Mouse (Mus musculus) CD4-positive, CD25-positive, alpha-beta regulatory T cell, adult 4 months (primary cell): ENCODE data around the gene Cyth1. TPM values are rescaled to one million over a fixed set of nuclear protein-coding genes. Genes with fewer than 3 reads are reported as not detected.

Experiments used
- ATAC-seq: one replicate; pipeline ENCODE4 v1.8.0; 2017
- polyA plus RNA-seq, 2 experiments: library from polyadenylated mRNA; unstranded; fragments of 100-300 nt; shearing (Covaris generic); gene quantifications; one replicate each; pipeline ENCODE4 v1.2.1; 2017

Cyth1 gene
- polyA plus RNA-seq, 2 experiments from 2014 or later = 34.7 to 59.5 TPM

- ATAC-seq = no peak
Observed at GRCm38 (mm10) chr11:118147877-118148637, 100.3 kb downstream of the Cyth1 start.

DNA sequence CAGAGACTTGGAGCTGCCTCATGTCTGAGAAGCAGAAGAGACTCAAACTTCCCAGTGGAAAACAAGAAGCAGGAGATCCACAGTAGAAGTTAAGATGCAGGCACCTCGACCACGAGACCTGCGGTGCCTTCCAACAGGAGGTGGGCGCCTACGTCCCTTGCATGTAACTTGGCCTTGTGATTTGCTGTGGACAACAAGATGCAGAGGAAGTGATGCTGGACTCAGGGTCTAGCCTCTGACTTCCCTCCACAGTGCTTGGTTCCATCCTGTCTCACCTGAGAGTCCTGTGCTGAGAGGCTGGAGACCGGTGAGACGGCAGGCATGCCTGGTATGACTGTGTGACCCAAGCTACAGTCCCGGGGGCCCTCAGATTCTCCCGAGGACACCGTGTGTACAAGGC lies 101.9 kb downstream of the Cyth1 start:
- peak; percentile 20 for ATAC-seq

GRCm38 (mm10) chr11:118145771-118146351 lies 102.5 kb downstream of the Cyth1 start:
- peak; percentile 82 for ATAC-seq

DNA sequence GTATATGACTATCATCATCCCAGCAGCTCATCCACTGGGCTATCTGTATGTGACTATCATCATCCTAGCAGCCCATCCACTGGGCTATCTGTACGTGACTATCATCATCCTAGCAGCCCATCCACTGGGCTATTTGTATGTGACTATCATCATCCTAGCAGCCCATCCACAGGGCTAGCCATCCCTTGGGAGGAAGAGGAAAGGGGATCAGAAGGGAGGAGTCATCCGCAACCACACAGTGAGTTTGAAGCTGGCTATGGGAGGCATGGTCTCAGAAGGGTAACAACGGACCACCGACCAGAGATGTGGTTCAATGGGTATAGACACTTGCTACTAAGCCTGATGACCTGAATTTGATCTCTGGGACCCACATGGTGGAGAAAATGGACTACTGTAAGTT lies 103.3 kb downstream of the Cyth1 start:
- ATAC-seq = no peak

GRCm38 (mm10) chr11:118143731-118144130 lies 104.7 kb downstream of the Cyth1 start:
- peak; percentile 50 for ATAC-seq

- no peak for ATAC-seq
Observed at GRCm38 (mm10) chr11:118142547-118143165, 105.7 kb downstream of the Cyth1 start.

GRCm38 (mm10) chr11:118140771-118141565 lies 107.4 kb downstream of the Cyth1 start:
- no peak for ATAC-seq

GRCm38 (mm10) chr11:118138347-118138746 lies 110.0 kb downstream of the Cyth1 start:
- no peak for ATAC-seq

DNA sequence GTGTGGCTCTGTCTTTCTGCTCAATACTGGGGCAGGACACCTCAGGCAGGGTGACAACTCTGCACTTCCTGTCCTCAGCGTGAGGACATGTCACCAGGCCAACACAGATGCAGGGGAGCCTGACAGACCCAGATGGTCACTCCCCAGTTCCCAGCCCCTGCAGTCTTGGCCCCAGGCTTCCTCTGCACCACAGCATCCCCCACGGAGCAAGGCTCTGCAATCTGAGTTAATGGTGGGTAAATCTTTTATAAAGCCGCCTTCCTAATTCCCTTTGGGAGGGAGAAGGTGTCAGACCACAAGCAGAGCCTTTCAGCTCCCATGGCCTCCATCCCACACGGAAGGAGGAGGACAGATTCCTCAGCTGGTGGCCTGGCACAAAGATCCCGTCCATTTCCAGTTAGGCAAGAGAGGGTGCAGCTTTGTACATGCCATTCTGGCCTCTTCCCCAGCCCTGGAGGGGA lies 112.2 kb downstream of the Cyth1 start:
- no peak for ATAC-seq

DNA sequence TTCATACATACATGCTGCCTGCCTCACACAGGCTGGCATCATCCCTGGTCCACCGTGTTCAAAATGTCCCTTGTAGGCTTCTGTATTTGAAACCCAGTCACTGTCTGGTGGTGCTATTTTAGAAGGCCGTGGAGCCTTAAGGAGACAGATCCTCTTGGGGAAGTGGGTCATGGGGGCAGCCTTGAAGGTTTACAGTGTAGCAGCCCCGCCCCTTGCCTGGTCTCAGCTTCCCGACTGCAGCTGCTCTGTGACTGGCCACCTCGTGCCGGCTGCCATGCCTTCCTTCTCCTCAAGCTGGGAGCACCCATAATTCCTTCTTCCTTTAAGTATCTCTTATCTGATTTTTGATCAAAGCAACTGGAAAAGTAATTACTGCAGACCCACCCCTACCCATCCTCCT lies 113.1 kb downstream of the Cyth1 start:
- ATAC-seq = no peak

DNA sequence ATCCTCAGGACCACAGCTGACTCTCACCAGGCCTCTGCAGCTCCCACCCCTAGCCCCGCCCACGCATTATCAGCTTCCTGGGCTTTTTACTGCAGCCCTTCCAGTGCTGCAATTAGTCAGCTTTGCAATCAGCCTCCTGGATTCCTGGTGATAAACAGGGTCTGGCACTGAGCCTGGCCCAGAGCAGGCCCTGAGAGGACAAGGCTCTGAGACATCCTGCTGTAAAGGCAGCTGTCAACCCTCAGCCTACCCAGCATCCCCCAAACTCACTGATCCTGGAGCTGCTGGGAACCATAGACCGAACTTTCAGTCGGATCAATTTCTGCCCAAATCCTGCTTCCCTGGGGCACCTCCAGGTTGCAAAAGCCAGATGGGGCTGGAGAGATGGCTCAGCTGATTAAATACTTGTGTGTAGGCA lies 114.6 kb downstream of the Cyth1 start:
- no peak for ATAC-seq

GRCm38 (mm10) chr11:118133133-118133751 lies 115.2 kb downstream of the Cyth1 start:
- ATAC-seq = no peak

DNA sequence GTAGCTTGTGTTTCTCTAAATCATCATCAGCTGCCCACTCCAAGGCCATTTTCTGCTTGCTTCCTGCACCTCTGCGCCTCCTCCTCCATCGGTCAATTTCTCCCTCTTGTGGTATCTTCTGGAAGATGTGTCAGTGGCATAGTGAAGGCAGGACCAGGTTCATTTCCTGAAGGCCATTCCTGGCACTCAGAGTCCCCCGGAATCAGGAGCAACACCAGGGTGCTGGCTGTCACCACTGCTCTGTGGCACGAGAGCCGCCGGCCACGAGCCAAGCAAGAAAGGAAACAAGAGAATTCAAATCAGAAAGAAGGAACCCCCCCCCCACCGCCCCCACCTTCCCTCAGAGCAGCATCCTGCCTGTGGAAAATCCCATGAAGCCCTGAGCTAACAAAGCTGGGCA lies 116.3 kb downstream of the Cyth1 start:
- no peak for ATAC-seq

- no peak for ATAC-seq
Observed at GRCm38 (mm10) chr11:118130534-118130933, 117.9 kb downstream of the Cyth1 start, which contains the start of gene Dnah17. Gene Dnah17 (minus strand): TSS chr11:118130634.

DNA sequence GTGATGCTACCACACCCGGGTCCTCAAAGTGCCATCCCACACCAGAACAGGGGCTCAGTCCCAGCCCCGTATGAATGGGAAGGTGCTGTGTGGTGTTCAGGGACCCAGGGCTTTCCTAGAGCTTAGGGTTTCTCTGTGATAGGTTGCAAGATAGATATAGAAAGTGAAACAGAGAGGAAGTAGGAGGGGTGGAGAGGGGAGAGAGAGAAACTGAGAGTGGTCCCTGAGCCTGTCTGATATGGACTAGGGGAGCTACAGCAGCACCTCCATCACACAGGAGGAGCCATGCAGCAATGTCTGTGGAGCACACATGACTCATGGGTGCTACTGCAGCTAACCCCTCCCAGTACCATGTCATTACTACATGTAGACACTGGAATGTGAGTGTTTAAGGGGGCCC lies 118.6 kb downstream of the Cyth1 start:
- ATAC-seq = peak; percentile 91

GRCm38 (mm10) chr11:118121592-118121991 lies 126.8 kb downstream of the Cyth1 start:
- no peak for ATAC-seq

GRCm38 (mm10) chr11:118118777-118119176 lies 129.6 kb downstream of the Cyth1 start:
- no peak for ATAC-seq

- no peak for ATAC-seq
Observed at GRCm38 (mm10) chr11:118114581-118115110, 133.7 kb downstream of the Cyth1 start.

- no peak for ATAC-seq
Observed at GRCm38 (mm10) chr11:118113516-118114205, 134.7 kb downstream of the Cyth1 start.

DNA sequence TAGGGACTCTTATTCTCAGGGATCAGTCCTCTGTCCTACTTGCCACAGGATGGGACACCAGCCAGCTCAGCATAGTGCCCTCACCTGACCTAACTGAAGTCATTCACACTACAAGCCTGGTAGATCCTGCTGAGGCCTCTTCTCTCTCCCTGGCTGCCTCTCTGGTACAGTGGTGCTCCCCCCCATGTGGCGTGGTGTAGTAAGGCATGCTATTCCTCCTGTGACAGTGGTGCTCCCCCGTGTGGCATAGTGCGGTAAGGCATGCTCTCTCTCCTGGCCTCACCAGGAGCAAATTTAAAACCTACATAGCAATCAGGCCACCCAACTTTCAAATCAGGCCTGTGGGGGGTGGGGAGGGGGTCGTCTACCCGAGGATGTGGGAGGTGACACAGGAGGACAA lies 144.4 kb downstream of the Cyth1 start:
- peak; percentile 90 for ATAC-seq

GRCm38 (mm10) chr11:118103383-118103782 lies 145.0 kb downstream of the Cyth1 start:
- no peak for ATAC-seq
